In the genomic region with DNA sequence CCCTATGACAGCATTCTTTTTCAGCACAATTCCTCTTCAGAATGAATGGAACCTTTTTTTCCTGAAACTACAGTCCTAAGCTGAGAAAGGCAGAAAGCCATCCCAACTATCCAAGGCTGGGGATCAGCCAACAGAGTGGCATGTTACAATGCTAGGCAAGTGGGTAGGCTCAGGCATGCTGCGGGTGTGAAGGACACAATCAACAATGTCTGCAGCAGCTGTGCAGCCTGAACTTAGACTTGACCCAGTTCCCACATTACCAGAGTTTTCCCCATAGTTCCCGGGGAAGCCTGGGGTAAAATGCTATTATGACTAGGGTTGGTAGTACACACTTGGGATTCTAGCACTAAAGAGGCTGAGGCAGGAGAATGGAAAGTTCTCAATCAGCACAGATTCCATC, we compare ENCODE assay signal across 16 mouse cellular contexts.
"Had no signal": no experiment of that assay in that cellular context is flagged by ENCODE, and none has a peak within 500 bp of the region (broad histone marks: within the 10 kb centered on the region; RNA-seq: fewer than 3 reads in every experiment).

No protein-coding gene starts in this region.

- H3K4me3 ChIP-seq: liver, embryonic 15.5 days; lung, embryonic 15.5 days; midbrain, embryonic 13.5 days; midbrain, embryonic 15.5 days; neural tube, embryonic 13.5 days; neural tube, embryonic 15.5 days; stomach, embryonic 15.5 days had no signal

- H3K27me3 ChIP-seq: liver, embryonic 15.5 days; lung, embryonic 15.5 days; midbrain, embryonic 13.5 days; midbrain, embryonic 15.5 days; neural tube, embryonic 13.5 days; neural tube, embryonic 15.5 days; stomach, embryonic 15.5 days had no signal

- H3K4me2 ChIP-seq: liver, embryonic 15.5 days; lung, embryonic 15.5 days; midbrain, embryonic 11.5 days; midbrain, embryonic 13.5 days; midbrain, embryonic 15.5 days; neural tube, embryonic 13.5 days; neural tube, embryonic 15.5 days; stomach, embryonic 15.5 days had no signal

- DNase-seq: liver, postnatal 0 days; lung, adult 2 months; lung, postnatal 14 days; lung, postnatal 36 days; right cerebral cortex, postnatal 14 days; thymus, adult 2 months; thymus, postnatal 25 days; thymus, postnatal 4 days had no signal
